Mouse (Mus musculus) lung, adult 2 months (tissue): ENCODE results near the gene Cul4a. TPM values are rescaled to one million over a fixed set of nuclear protein-coding genes. Genes with fewer than 3 reads are reported as not detected.
"Not testable (repeated sequence)": the region's sequence is repeated elsewhere in the genome, so short reads cannot be mapped to it uniquely, and the experiment has no call there.

ENCODE experiments used
- DNase-seq: peaks from one replicate; pipeline ENCODE4 v3.0.0; 2022
- H3K4me1 ChIP-seq: fragments of 200-500 bp; 2 replicates; pipeline ENCODE4 v1.6.1; 2011; ENCODE audit warnings: low read length; ENCODE audit not compliant: control insufficient read depth, insufficient read depth
- H3K4me3 ChIP-seq: fragments of 200-500 bp; replicated peaks from 2 replicates; pipeline ENCODE3; 2011; ENCODE audit warnings: low read depth, mild to moderate bottlenecking, control low read depth, low read length; ENCODE audit errors: extremely low read depth
- CTCF ChIP-seq: fragments of 200-500 bp; IDR thresholded peaks from 2 replicates; pipeline ENCODE4 v1.5.1; 2011; ENCODE audit warnings: mild to moderate bottlenecking, low read length, control low read depth; ENCODE audit not compliant: insufficient read depth
- POLR2A ChIP-seq: fragments of 200-500 bp; IDR thresholded peaks from 2 replicates; pipeline ENCODE4 v1.6.1; 2011; ENCODE audit warnings: low read depth, mild to moderate bottlenecking, control low read depth, low read length, borderline replicate concordance; ENCODE audit errors: extremely low read depth
- WGBS: fragments of 180-500 bp; shearing (Covaris S2); methylation state at CpG from one replicate; pipeline ENCODE4 v1.1.7; 2018; 5-methylcytosine and 5-hydroxymethylcytosine counted together
- polyA plus RNA-seq: library from polyadenylated mRNA; depleted of rRNA; stranded (reverse); fragments of >200 nt; gene quantifications from 2 replicates; pipeline ENCODE4 v1.2.3, GENCODE M21; 2012; rRNA removed

Cul4a gene
- polyA plus RNA-seq: 37.3 and 41.4 TPM in 2 replicates

DNA sequence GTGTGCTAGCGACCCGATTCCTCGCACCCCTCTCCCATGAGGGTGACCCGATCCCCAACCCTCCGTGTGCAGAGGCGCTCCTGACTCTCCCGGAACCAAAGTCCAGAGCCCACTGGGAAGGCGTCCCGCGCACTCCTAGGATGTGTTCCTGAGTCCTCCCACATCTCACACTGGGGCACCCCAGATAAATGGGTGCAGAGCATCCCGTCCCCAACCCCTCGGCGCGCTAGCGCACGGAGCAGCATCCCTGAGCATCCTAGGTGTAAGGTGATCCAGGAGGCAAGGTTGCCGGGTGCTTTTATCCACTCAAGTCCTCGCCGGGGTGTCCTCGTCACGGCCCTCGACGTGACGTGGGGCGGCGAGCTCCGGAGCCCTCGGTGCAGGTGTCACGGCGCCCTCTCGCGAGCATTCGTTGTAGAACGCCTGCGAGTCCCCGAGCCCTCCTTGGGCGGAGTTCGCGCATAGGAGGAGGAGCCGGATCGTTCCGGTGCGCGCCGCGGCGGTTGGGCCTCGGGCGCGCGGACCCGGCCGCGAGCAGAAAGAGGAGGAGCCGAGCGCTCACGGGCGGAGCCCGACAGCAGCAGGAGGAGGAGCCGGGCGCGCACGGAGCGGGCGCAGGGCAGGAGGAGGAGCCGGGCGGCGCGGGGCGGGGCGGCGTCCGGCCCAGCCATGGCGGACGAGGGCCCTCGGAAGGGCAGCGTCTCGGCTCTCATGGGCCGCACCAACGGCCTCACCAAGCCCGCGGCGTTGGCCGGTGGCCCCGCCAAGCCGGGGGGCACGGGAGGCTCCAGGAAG, at the start of gene Cul4a, which contains the start of gene Pcid2:
TSS of gene Cul4a (plus strand) at position 535 of the 795 bp plus-strand sequence.
TSS of gene Pcid2 (minus strand) at position 373 of the 795 bp plus-strand sequence.
- peak within 1 kb of the TSS; percentile 90 for H3K4me3 ChIP-seq
- DNase-seq: peak; percentile 92
- TF ChIP-seq CTCF (no peak), POLR2A (peak; percentile 79)
- H3K4me1 ChIP-seq: peaks cover 3% of the 10 kb centered on the region
- WGBS: under 1% methylated on average over 79 of the region's 87 CpGs

DNA sequence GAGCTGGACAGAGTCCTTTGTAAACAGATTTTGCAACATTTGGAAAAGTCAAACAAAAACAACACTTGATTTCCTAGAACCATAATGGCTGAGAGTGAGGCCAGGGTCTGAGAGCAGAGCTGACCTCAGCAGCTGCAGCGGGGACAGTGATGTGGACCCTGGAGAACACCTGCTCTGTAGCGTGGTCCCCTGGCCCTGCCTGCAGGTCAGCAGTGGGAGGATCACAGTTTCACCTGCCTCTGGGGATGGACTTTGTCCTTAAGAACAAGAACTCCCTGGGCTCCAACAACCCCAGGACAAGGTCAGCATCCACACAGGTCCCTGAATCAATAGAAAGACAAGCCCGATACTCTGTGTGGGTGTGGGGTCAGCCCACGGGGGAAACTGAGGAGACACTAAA, 48.1 kb upstream of the Cul4a start:
- peaks cover 2% of the 10 kb centered on the region; the same call in 1 of the 2 replicates for H3K4me1 ChIP-seq
- no peak overlapping the region for H3K4me3 ChIP-seq
- DNase-seq: no peak
- no peak for TF ChIP-seq POLR2A
- no peak for TF ChIP-seq CTCF
- WGBS: 82% methylated on average over 4 of the region's 4 CpGs

DNA sequence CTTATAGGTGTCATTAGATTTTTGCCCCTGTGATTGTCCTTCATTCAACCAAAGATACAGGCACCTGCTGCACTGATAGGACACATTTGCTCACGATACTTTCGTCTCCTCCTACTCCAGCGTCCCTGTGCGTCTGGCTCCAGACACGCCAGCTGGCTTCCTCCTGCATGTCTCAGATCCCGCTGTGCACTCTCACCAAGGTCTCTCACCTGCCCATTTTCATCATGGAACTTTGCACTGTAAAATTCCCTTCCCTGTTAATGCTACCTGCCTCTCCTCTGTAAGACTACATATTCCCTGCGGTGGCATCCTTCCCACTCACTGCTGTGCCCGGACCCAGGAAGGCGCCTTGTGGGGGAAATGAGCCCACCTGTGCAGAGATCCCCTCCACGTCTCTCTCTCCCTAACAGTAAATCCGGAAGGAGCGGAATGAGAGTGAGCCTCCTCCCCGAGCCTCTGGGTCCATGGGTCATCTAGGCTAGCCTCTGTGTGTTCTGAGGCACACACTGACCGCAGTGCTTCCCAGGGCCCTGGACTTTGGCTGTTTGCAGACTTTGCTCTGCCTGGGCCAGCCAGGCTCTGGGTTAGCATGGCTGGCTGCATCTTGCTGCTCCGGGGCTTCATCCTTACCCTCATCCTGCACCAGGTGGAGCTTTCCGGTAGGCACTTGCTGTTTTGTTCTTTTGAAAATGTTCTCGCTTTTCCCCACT, 44.8 kb upstream of the Cul4a start, which contains the start of gene Proz:
TSS of gene Proz (plus strand) at position 474 of the 710 bp plus-strand sequence.
- 75% methylated on average over 17 of the region's 17 CpGs for WGBS
- no peak for DNase-seq
- H3K4me3 ChIP-seq: no peak within 1 kb of the TSS
- TF ChIP-seq POLR2A (no peak), CTCF (no peak)
- H3K4me1 ChIP-seq: peaks cover 2% of the 10 kb centered on the region; the same call in 1 of the 2 replicates

GRCm38 (mm10) chr8:13063112-13063511, 42.3 kb upstream of the Cul4a start:
- TF ChIP-seq POLR2A: no peak
- no peak for TF ChIP-seq CTCF
- Histone ChIP-seq H3K4me1 (no peaks in the 10 kb centered on the region), H3K4me3 (no peak overlapping the region)
- 47% methylated on average over 16 of the region's 16 CpGs for WGBS
- DNase-seq: peak; percentile 35

DNA sequence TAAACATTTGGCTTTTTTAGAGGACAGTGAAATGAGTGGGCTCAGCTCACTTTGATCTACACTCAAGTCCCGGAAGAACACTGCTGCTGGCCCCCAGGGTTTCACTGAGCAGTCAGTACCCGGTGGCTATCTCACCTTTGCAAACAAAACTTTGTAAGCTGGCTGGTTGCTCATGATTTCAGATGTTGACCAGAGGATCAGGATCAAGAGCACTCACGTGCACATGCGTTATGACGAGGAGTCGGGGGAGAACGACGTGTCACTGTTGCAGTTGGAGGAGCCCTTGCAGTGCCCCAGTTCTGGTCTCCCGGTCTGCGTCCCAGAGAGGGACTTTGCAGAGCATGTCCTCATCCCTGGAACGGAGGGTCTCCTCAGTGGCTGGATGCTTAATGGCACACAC, 32.2 kb upstream of the Cul4a start:
- DNase-seq: no peak
- WGBS: 78% methylated on average over 11 of the region's 11 CpGs
- no peak for TF ChIP-seq CTCF
- TF ChIP-seq POLR2A: 0 out of 2 replicates have a peak, but pooled peaks have one; percentile 19
- no peaks in the 10 kb centered on the region; the same call in 1 of the 2 replicates for H3K4me1 ChIP-seq
- H3K4me3 ChIP-seq: no peak overlapping the region

DNA sequence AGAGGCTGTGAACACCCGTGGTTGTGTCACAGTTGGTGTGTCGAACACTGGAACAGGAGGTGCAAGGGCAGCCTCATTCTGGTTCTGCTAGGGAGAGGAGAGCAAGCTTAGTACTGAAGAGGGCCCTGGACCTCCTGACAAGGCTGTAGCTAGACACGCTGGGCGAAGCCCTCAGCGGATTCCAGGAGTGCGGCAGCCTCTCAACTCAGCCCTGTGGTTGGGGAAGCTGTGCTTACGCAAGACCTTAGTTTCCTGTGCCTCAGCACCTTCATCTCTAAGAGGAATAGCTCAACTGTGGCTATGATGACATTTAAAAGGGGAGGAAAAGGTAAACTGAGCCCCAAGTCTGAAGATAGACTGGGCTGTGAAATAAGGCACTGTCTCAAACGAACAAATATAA, 30.4 kb upstream of the Cul4a start:
- WGBS: 81% methylated on average over 8 of the region's 8 CpGs
- no peaks in the 10 kb centered on the region; the same call in 1 of the 2 replicates for H3K4me1 ChIP-seq
- peak; percentile 20 for DNase-seq
- TF ChIP-seq CTCF: no peak
- TF ChIP-seq POLR2A: no peak
- H3K4me3 ChIP-seq: no peak overlapping the region

DNA sequence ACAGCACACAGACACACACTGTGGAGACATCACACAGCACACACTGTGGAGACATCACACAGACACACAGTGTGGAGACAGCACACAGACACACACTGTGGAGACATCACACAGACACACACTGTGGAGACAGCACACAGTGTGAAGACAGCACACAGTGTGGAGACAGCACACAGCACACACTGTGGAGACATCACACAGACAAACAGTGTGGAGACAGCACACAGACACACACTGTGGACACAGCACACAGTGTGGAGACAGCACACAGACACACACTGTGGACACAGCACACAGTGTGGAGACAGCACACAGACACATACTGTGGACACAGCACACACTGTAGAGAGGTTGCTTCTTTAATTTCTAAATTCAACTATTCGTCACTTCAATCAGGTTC, 29.8 kb upstream of the Cul4a start:
- DNase-seq, H3K4me3 ChIP-seq, H3K4me1 ChIP-seq: not testable (repeated sequence)
- 93% methylated on average over 1 of the region's 1 CpGs for WGBS

DNA sequence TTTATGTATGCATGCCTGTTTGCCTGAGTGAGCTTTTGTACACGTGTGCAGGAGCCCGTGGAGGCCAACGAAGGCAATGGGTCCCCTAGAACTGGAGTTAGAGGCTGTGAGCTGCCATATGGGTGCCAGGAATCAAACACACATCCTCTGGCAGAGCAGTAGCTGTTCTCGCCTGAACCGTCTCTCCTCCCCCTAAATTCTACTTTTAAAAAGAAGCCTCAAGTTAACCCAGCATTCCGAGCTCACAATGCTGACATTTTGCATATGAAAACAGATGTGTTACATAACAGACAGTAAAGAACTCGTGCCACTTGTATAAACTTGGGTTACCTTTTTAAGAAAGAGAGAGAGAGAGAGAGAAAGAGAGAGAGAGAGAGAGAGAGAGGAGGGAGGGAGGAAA, 27.9 kb upstream of the Cul4a start:
- Histone ChIP-seq H3K4me1 (no peaks in the 10 kb centered on the region; the same call in 1 of the 2 replicates), H3K4me3 (no peak overlapping the region)
- DNase-seq: no peak
- 88% methylated on average over 7 of the region's 7 CpGs for WGBS
- TF ChIP-seq POLR2A (no peak), CTCF (no peak)

DNA sequence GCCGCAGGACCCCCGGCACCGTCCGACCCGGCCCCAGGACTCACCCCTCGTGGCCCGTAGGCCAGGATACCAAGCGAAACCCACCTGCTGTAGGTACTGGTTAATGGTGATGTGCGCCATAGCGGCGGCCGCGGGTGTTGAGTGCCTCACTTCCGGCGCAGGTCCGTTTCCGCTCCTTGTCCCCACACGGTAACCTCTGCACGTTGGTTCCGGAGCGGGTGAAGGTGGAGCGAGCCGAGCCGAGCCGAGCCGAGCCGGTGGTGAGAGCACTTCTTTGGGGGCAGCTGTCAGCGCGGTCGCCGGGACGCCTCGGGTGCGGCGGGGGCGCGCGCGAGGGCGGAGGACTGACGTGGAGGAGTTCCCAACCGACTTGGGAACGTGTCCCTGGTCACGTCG, 732 bp upstream of the Cul4a start:
- Histone ChIP-seq H3K4me3 (peak overlapping the region; percentile 90), H3K4me1 (peaks cover 3% of the 10 kb centered on the region)
- under 1% methylated on average over 45 of the region's 45 CpGs for WGBS
- TF ChIP-seq POLR2A: peak; percentile 83; the same call in 1 of the 2 replicates
- TF ChIP-seq CTCF: no peak
- DNase-seq: peak; percentile 90
